ENCODE assay signal across 22 mouse cellular contexts in genomic region chr5:102434182-102434581, GRCm38 (mm10).
"Had no signal": no experiment of that assay in that cellular context is flagged by ENCODE, and none has a peak within 500 bp of the region (broad histone marks: within the 10 kb centered on the region; RNA-seq: fewer than 3 reads in every experiment).

No protein-coding gene starts in this region.

- H3K27ac ChIP-seq: left cerebral cortex, adult 2 months; limb, embryonic 13.5 days; liver, embryonic 12.5 days; liver, embryonic 15.5 days; lung, embryonic 15.5 days; midbrain, embryonic 10.5 days; midbrain, embryonic 13.5 days; neural tube, embryonic 13.5 days had no signal

- H3K27me3 ChIP-seq: limb, embryonic 13.5 days; liver, embryonic 12.5 days; liver, embryonic 15.5 days; lung, embryonic 15.5 days; megakaryocyte, embryonic 14.5 days; midbrain, embryonic 13.5 days; neural tube, embryonic 13.5 days had no signal

- H3K4me2 ChIP-seq: limb, embryonic 13.5 days; liver, embryonic 12.5 days; liver, embryonic 15.5 days; lung, embryonic 15.5 days; midbrain, embryonic 13.5 days; neural tube, embryonic 13.5 days had no signal

- H3K4me3 ChIP-seq: left cerebral cortex, adult 2 months; limb, embryonic 10.5 days; limb, embryonic 13.5 days; liver, embryonic 12.5 days; liver, embryonic 15.5 days; lung, embryonic 15.5 days; megakaryocyte, embryonic 14.5 days; midbrain, embryonic 10.5 days; midbrain, embryonic 13.5 days; myocyte; neural tube, embryonic 13.5 days had no signal

- H3K36me3 ChIP-seq: limb, embryonic 10.5 days; limb, embryonic 13.5 days; liver, embryonic 12.5 days; liver, embryonic 15.5 days; lung, embryonic 15.5 days; midbrain, embryonic 10.5 days; midbrain, embryonic 13.5 days; neural tube, embryonic 13.5 days had no signal

- H3K9me3 ChIP-seq: limb, embryonic 10.5 days; limb, embryonic 13.5 days; liver, embryonic 12.5 days; liver, embryonic 15.5 days; lung, embryonic 15.5 days; midbrain, embryonic 10.5 days; midbrain, embryonic 13.5 days; neural tube, embryonic 13.5 days had no signal

- H3K4me1 ChIP-seq: liver, embryonic 12.5 days; liver, embryonic 15.5 days; megakaryocyte, embryonic 14.5 days; midbrain, embryonic 10.5 days; neural tube, embryonic 13.5 days had no signal

- H3K9ac ChIP-seq: limb, embryonic 13.5 days; liver, embryonic 12.5 days; liver, embryonic 15.5 days; lung, embryonic 15.5 days; midbrain, embryonic 13.5 days; neural tube, embryonic 13.5 days had no signal

- DNase-seq: kidney, adult 9 months; kidney, postnatal 10 days; kidney, postnatal 36 days; layer of hippocampus, postnatal 36 days; liver; lung, adult 18-20 months; lung, postnatal 10 days; lung, postnatal 36 days; thymus, adult 18-20 months; thymus, postnatal 36 days had no signal

- ATAC-seq: liver, embryonic 12.5 days; midbrain, embryonic 13.5 days; midbrain, embryonic 16.5 days had no signal
